Comparison of ENCODE assay signal across 22 mouse cellular contexts in the genomic region with DNA sequence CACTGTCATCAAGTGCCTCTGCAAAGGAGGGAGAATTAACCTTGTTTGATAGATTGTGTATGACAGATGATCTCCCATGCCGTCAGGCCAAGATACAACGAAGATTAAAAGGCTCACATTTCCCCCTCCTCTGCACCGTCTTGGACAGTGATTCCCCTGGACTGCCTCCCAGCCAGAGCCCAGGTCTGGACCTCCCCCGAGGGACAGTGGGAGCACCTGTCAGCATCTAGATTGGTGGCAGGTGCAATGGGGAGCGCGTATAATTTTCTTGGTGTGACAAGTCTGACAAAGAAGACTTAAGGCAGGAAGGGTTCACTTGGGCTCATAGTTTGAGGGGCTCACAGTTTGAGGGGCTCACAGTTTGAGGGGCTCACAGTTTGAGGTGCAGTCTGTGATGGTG. TPM values are rescaled to one million over a fixed set of nuclear protein-coding genes. Genes with fewer than 3 reads are reported as not detected.
DNase-seq lines count a peak whose midpoint lies in the region; ATAC-seq lines count a peak whose summit lies in the region.
"Had no signal": no experiment of that assay in that cellular context is flagged by ENCODE, and none has a peak within 500 bp of the region (broad histone marks: within the 10 kb centered on the region; RNA-seq: fewer than 3 reads in every experiment).

No protein-coding gene starts in this region.

- no peak overlapping the region for H3K27ac ChIP-seq in heart, embryonic 13.5 days (replicated peaks)
- H3K27ac ChIP-seq: embryonic facial prominence, embryonic 12.5 days; embryonic facial prominence, embryonic 15.5 days; hindbrain, embryonic 12.5 days; hindbrain, embryonic 15.5 days had no signal

- H3K4me2 ChIP-seq in heart, embryonic 13.5 days: no peak overlapping the region
- H3K4me2 ChIP-seq: embryonic facial prominence, embryonic 12.5 days; embryonic facial prominence, embryonic 15.5 days; hindbrain, embryonic 12.5 days; hindbrain, embryonic 15.5 days had no signal

- peaks cover 25% of the 10 kb centered on the region for H3K4me1 ChIP-seq in heart, embryonic 13.5 days
- H3K4me1 ChIP-seq: embryonic facial prominence, embryonic 12.5 days had no signal

- no peak for ATAC-seq in cerebellum, adult (ENCODE audit: insufficient number of reproducible peaks, low FRiP score, low TSS enrichment)
- no peak for ATAC-seq in heart, embryonic 13.5 days (ENCODE audit: extremely low read depth, insufficient number of reproducible peaks, low FRiP score, low TSS enrichment)
- ATAC-seq: forebrain, embryonic 14.5 days; forebrain, postnatal 0 days; intestine, postnatal 0 days; Patski had no signal

- H3K9me3 ChIP-seq in heart, embryonic 13.5 days: peaks cover 6% of the 10 kb centered on the region; the same call in 1 of the 2 replicates
- H3K9me3 ChIP-seq: embryonic facial prominence, embryonic 12.5 days; embryonic facial prominence, embryonic 15.5 days; G1E; heart, embryonic 10.5 days; hindbrain, embryonic 12.5 days; hindbrain, embryonic 15.5 days had no signal

- H3K27me3 ChIP-seq in heart, embryonic 13.5 days (replicated peaks): 0 out of 2 replicates have a peak, but pooled peaks cover 5% of the 10 kb centered on the region
- H3K27me3 ChIP-seq: embryonic facial prominence, embryonic 12.5 days; embryonic facial prominence, embryonic 15.5 days; hindbrain, embryonic 15.5 days; Patski had no signal

- DNase-seq in cerebellum, adult 11-12 months: peak; percentile 44
- peak; percentile 49 for DNase-seq in cerebellum, adult 9-11 months
- no peak for DNase-seq in cerebellum, postnatal 25 days
- DNase-seq in heart, adult 9 months (ENCODE audit: low spot score in 2 of 2): no peak
- DNase-seq: adrenal gland, postnatal 10 days; adrenal gland, postnatal 36 days; B cell, adult 2 months; forebrain, postnatal 0 days; gastrocnemius, postnatal 10 days; heart, adult 18-20 months; kidney, adult 2 months had no signal

- H3K4me3 ChIP-seq in heart, embryonic 13.5 days: no peak overlapping the region
- H3K4me3 ChIP-seq: embryonic facial prominence, embryonic 12.5 days; embryonic facial prominence, embryonic 15.5 days; heart, embryonic 10.5 days; hindbrain, embryonic 12.5 days; hindbrain, embryonic 15.5 days had no signal

- H3K9ac ChIP-seq in heart, embryonic 13.5 days: 0 out of 2 replicates have a peak overlapping the region, but pooled peaks have one; percentile 8
- H3K9ac ChIP-seq: embryonic facial prominence, embryonic 12.5 days; embryonic facial prominence, embryonic 15.5 days; forebrain, postnatal 0 days; hindbrain, embryonic 12.5 days; hindbrain, embryonic 15.5 days had no signal

- peaks cover 22% of the 10 kb centered on the region for H3K36me3 ChIP-seq in heart, embryonic 13.5 days

- WGBS in heart, embryonic 13.5 days: 63% methylated on average over 6 of the region's 6 CpGs

RNA-seq across cellular contexts. Expression of a gene that starts 35.7 kb away (rescaled TPM):
- polyA plus RNA-seq in heart, embryonic 13.5 days (2015; fragmentation: Nextera tagmentation; extraction: Ambion mirVana): 69.3 and 75.5 TPM in 2 replicates

RNA-seq across cellular contexts. Expression of a gene that starts 48.8 kb away (rescaled TPM):
- polyA plus RNA-seq in heart, embryonic 13.5 days (2015; fragmentation: Nextera tagmentation; extraction: Ambion mirVana): 44.5 and 45.3 TPM in 2 replicates

Comparison
In these comparisons a context has a peak if more than half of its experiments do, and no peak if none do; other contexts are left out.
1. DNase-seq: peak in cerebellum, adult 11-12 months (single experiment) and cerebellum, adult 9-11 months (single experiment); none in cerebellum, postnatal 25 days (0 of 2) and heart, adult 9 months (0 of 2).